Mouse (Mus musculus) E14TG2a.4 (cell line): ENCODE measurements around the gene Spag8.

ENCODE experiments used
- CTCF ChIP-seq: conservative IDR thresholded peaks from 2 replicates; pipeline ENCODE4 v1.5.1; 2014; ENCODE audit warnings: low read length
- NANOG ChIP-seq: IDR thresholded peaks from 2 replicates; pipeline ENCODE4 v1.6.1; 2014; ENCODE audit warnings: borderline replicate concordance, low read length, mixed read lengths
- POU5F1 ChIP-seq: IDR thresholded peaks from 2 replicates; pipeline ENCODE4 v1.6.1; 2014; ENCODE audit warnings: low read length, borderline replicate concordance

GRCm38 (mm10) chr4:43636751-43637150, 16.6 kb downstream of the Spag8 start:
- TF ChIP-seq NANOG (no peak), CTCF (no peak), POU5F1 (no peak)
